Mouse (Mus musculus) midbrain, embryonic 13.5 days (tissue): ENCODE results near the gene Dach2. TPM values are rescaled to one million over a fixed set of nuclear protein-coding genes. Genes with fewer than 3 reads are reported as not detected.
A peak's percentile ranks its signal among the peaks of the same experiment; 100 is the strongest.
"Not testable (repeated sequence)": the region's sequence is repeated elsewhere in the genome, so short reads cannot be mapped to it uniquely, and the experiment has no call there.

Experiments used
- ATAC-seq: fragments of 200-750 bp; cut with Nextera tagmentation; 2 replicates; pipeline ENCODE4 v1.8.0; 2017; ENCODE audit warnings: mild to moderate bottlenecking, moderate TSS enrichment, moderate library complexity
- H3K27ac ChIP-seq: fragments of 300-500 bp; sonication (generic); 2 replicates; pipeline ENCODE4 v1.5.1; 2015; ENCODE audit warnings: inconsistent platforms, mild to moderate bottlenecking, moderate library complexity
- H3K27me3 ChIP-seq: fragments of 300-500 bp; sonication (generic); 2 replicates; pipeline ENCODE4 v1.6.1; 2015; ENCODE audit warnings: mild to moderate bottlenecking, inconsistent platforms
- H3K36me3 ChIP-seq: fragments of 300-500 bp; sonication (generic); 2 replicates; pipeline ENCODE4 v1.6.1; 2015; ENCODE audit warnings: mild to moderate bottlenecking, inconsistent platforms
- H3K4me1 ChIP-seq: fragments of 300-500 bp; sonication (generic); replicated peaks from 2 replicates; pipeline ENCODE4 v1.6.1; 2015; ENCODE audit warnings: inconsistent platforms
- H3K4me2 ChIP-seq: fragments of 300-500 bp; sonication (generic); replicated peaks from 2 replicates; pipeline ENCODE4 v1.6.1; 2015; ENCODE audit warnings: moderate library complexity, mild to moderate bottlenecking, inconsistent platforms
- H3K4me3 ChIP-seq: fragments of 300-500 bp; sonication (generic); replicated peaks from 2 replicates; pipeline ENCODE4 v1.5.1; 2015; ENCODE audit warnings: mild to moderate bottlenecking, inconsistent platforms
- H3K9ac ChIP-seq: fragments of 300-500 bp; sonication (generic); replicated peaks from 2 replicates; pipeline ENCODE4 v1.6.1; 2015; ENCODE audit warnings: mild to moderate bottlenecking, inconsistent platforms
- H3K9me3 ChIP-seq: fragments of 300-500 bp; sonication (generic); 2 replicates; pipeline ENCODE4 v1.6.1; 2016; ENCODE audit warnings: mild to moderate bottlenecking, inconsistent platforms
- WGBS: fragments of 180-500 bp; shearing (Covaris S2); methylation state at CpG from one replicate; pipeline ENCODE4 v1.1.7; 2015; 5-methylcytosine and 5-hydroxymethylcytosine counted together
- polyA plus RNA-seq: library from polyadenylated mRNA; unstranded; fragments of >200 nt; fragmentation: Nextera tagmentation; extraction: Ambion mirVana; gene quantifications from 2 replicates; pipeline ENCODE4 v1.2.1, GENCODE M21; 2015

Gene Dach2
- polyA plus RNA-seq: 8.0 and 9.6 TPM in 2 replicates

- peak within 1 kb of the TSS; percentile 52 for H3K4me3 ChIP-seq
- no peaks in the 10 kb centered on the region for H3K9me3 ChIP-seq
- H3K27ac ChIP-seq: no peak within 1 kb of the TSS
- H3K36me3 ChIP-seq: no peaks in the 10 kb centered on the region
- peak within 1 kb of the TSS; percentile 54 for H3K9ac ChIP-seq
- peak; percentile 29; the same call in 1 of the 2 replicates for ATAC-seq
- no peaks in the 10 kb centered on the region for H3K4me1 ChIP-seq
- H3K27me3 ChIP-seq: no peaks in the 10 kb centered on the region
- 28% methylated on average over 21 of the region's 21 CpGs for WGBS
- peak within 1 kb of the TSS; percentile 67 for H3K4me2 ChIP-seq
Observed at GRCm38 (mm10) chrX:113297404-113297803, at the start of gene Dach2. Dach2 (plus strand) TSS chrX:113297510.

- H3K36me3 ChIP-seq, H3K27me3 ChIP-seq, H3K27ac ChIP-seq, H3K4me1 ChIP-seq, H3K9me3 ChIP-seq, ATAC-seq, H3K9ac ChIP-seq, H3K4me3 ChIP-seq, H3K4me2 ChIP-seq: not testable (repeated sequence)
- WGBS: 77% methylated on average over 2 of the region's 3 CpGs
Observed at GRCm38 (mm10) chrX:113252427-113252826, 44.9 kb upstream of the Dach2 start.

- H3K9me3 ChIP-seq: no peaks in the 10 kb centered on the region
- H3K9ac ChIP-seq: peak overlapping the region; percentile 54
- H3K27me3 ChIP-seq: no peaks in the 10 kb centered on the region
- WGBS: 24% methylated on average over 16 of the region's 18 CpGs
- H3K36me3 ChIP-seq: no peaks in the 10 kb centered on the region
- no peaks in the 10 kb centered on the region for H3K4me1 ChIP-seq
- peak overlapping the region; percentile 52 for H3K4me3 ChIP-seq
- ATAC-seq: peak; percentile 99
- H3K27ac ChIP-seq: no peak overlapping the region
- peak overlapping the region; percentile 67 for H3K4me2 ChIP-seq
Observed at GRCm38 (mm10) chrX:113298031-113298430, 721 bp downstream of the Dach2 start.

GRCm38 (mm10) chrX:113298468-113298867, 1.2 kb downstream of the Dach2 start:
- Histone ChIP-seq H3K9ac (peak overlapping the region; percentile 54), H3K4me3 (peak overlapping the region; percentile 52), H3K9me3 (no peaks in the 10 kb centered on the region), H3K4me1 (no peaks in the 10 kb centered on the region), H3K27me3 (no peaks in the 10 kb centered on the region), H3K4me2 (peak overlapping the region; percentile 67), H3K27ac (no peak overlapping the region), H3K36me3 (no peaks in the 10 kb centered on the region)
- 20% methylated on average over 19 of the region's 19 CpGs for WGBS
- peak; percentile 60 for ATAC-seq

- Histone ChIP-seq H3K4me2 (0 out of 2 replicates have a peak overlapping the region, but pooled peaks have one; percentile 3), H3K4me1 (no peaks in the 10 kb centered on the region), H3K9ac (no peak overlapping the region), H3K27me3 (no peaks in the 10 kb centered on the region), H3K36me3 (no peaks in the 10 kb centered on the region), H3K9me3 (no peaks in the 10 kb centered on the region), H3K27ac (no peak overlapping the region), H3K4me3 (no peak overlapping the region)
- WGBS: 48% methylated on average over 4 of the region's 4 CpGs
- no peak for ATAC-seq
Observed at GRCm38 (mm10) chrX:113304323-113304722, 7.0 kb downstream of the Dach2 start.

- Histone ChIP-seq H3K9ac (no peak overlapping the region), H3K36me3 (no peaks in the 10 kb centered on the region), H3K9me3 (no peaks in the 10 kb centered on the region), H3K27ac (no peak overlapping the region), H3K27me3 (no peaks in the 10 kb centered on the region), H3K4me3 (no peak overlapping the region), H3K4me2 (no peak overlapping the region), H3K4me1 (no peaks in the 10 kb centered on the region)
- no peak for ATAC-seq
- WGBS: 69% methylated on average over 3 of the region's 3 CpGs
Observed at GRCm38 (mm10) chrX:113338143-113338542, 40.8 kb downstream of the Dach2 start.

- WGBS: 66% methylated on average over 3 of the region's 3 CpGs
- H3K4me1 ChIP-seq: no peaks in the 10 kb centered on the region
- no peaks in the 10 kb centered on the region for H3K36me3 ChIP-seq
- no peak for ATAC-seq
- no peak overlapping the region for H3K4me3 ChIP-seq
- no peaks in the 10 kb centered on the region for H3K9me3 ChIP-seq
- H3K27ac ChIP-seq: no peak overlapping the region
- no peak overlapping the region for H3K9ac ChIP-seq
- H3K4me2 ChIP-seq: no peak overlapping the region
- H3K27me3 ChIP-seq: no peaks in the 10 kb centered on the region
Observed at GRCm38 (mm10) chrX:113394417-113394816, 97.1 kb downstream of the Dach2 start.

GRCm38 (mm10) chrX:113408756-113409155, 111.4 kb downstream of the Dach2 start:
- Histone ChIP-seq H3K9ac (no peak overlapping the region), H3K27me3 (no peaks in the 10 kb centered on the region), H3K4me2 (no peak overlapping the region), H3K27ac (no peak overlapping the region), H3K36me3 (no peaks in the 10 kb centered on the region), H3K9me3 (no peaks in the 10 kb centered on the region), H3K4me3 (no peak overlapping the region), H3K4me1 (no peaks in the 10 kb centered on the region)
- 91% methylated on average over 1 of the region's 1 CpGs for WGBS
- ATAC-seq: no peak

- Histone ChIP-seq H3K36me3 (no peaks in the 10 kb centered on the region), H3K9me3 (no peaks in the 10 kb centered on the region), H3K4me2 (no peak overlapping the region), H3K27ac (no peak overlapping the region), H3K4me1 (0 out of 2 replicates have a peak, but pooled peaks cover 3% of the 10 kb centered on the region), H3K9ac (no peak overlapping the region), H3K27me3 (no peaks in the 10 kb centered on the region), H3K4me3 (no peak overlapping the region)
- ATAC-seq: no peak
- 27% methylated on average over 3 of the region's 3 CpGs for WGBS
Observed at GRCm38 (mm10) chrX:113421517-113422187, 124.3 kb downstream of the Dach2 start.

GRCm38 (mm10) chrX:113482131-113482530, 184.8 kb downstream of the Dach2 start:
- Histone ChIP-seq H3K36me3 (no peaks in the 10 kb centered on the region), H3K9me3 (no peaks in the 10 kb centered on the region), H3K9ac (no peak overlapping the region), H3K4me3 (no peak overlapping the region), H3K27ac (no peak overlapping the region), H3K4me1 (no peaks in the 10 kb centered on the region), H3K27me3 (no peaks in the 10 kb centered on the region), H3K4me2 (no peak overlapping the region)
- 84% methylated on average over 1 of the region's 1 CpGs for WGBS
- ATAC-seq: no peak

- Histone ChIP-seq H3K9ac (no peak overlapping the region), H3K36me3 (no peaks in the 10 kb centered on the region), H3K27ac (no peak overlapping the region), H3K4me3 (no peak overlapping the region), H3K4me1 (no peaks in the 10 kb centered on the region), H3K9me3 (no peaks in the 10 kb centered on the region), H3K27me3 (no peaks in the 10 kb centered on the region), H3K4me2 (no peak overlapping the region)
- no peak for ATAC-seq
- 81% methylated on average over 3 of the region's 3 CpGs for WGBS
Observed at GRCm38 (mm10) chrX:113545106-113545505, 247.8 kb downstream of the Dach2 start.

- Histone ChIP-seq H3K4me1 (no peaks in the 10 kb centered on the region), H3K4me3 (no peak overlapping the region), H3K4me2 (no peak overlapping the region), H3K36me3 (no peaks in the 10 kb centered on the region), H3K27ac (no peak overlapping the region), H3K27me3 (no peaks in the 10 kb centered on the region), H3K9me3 (no peaks in the 10 kb centered on the region), H3K9ac (no peak overlapping the region)
- WGBS: 84% methylated on average over 2 of the region's 2 CpGs
- ATAC-seq: no peak
Observed at GRCm38 (mm10) chrX:113563897-113564296, 266.6 kb downstream of the Dach2 start.

GRCm38 (mm10) chrX:113666069-113666468, 368.8 kb downstream of the Dach2 start:
- ATAC-seq: no peak
- H3K4me3 ChIP-seq: no peak overlapping the region
- no peak overlapping the region for H3K9ac ChIP-seq
- no peaks in the 10 kb centered on the region for H3K36me3 ChIP-seq
- H3K27me3 ChIP-seq: no peaks in the 10 kb centered on the region
- H3K9me3 ChIP-seq: no peaks in the 10 kb centered on the region
- no peak overlapping the region for H3K27ac ChIP-seq
- no peaks in the 10 kb centered on the region for H3K4me1 ChIP-seq
- no peak overlapping the region for H3K4me2 ChIP-seq
